In genomic region chr11:59525237-59525636, GRCm38 (mm10) we compare ENCODE assay signal across 1 mouse cellular context.
TF ChIP-seq lines count a peak whose summit lies in the region.

No protein-coding gene starts in this region.

TF ChIP-seq in MEL, 35 proteins besides CTCF, POLR2A, EP300 and RAD21 (continued from another document):
- TF ChIP-seq USF1 (IDR thresholded peaks at IDR 0.05; ENCODE audit: low read depth, low read length), result no peak
TF ChIP-seq in MEL: peak in this region for 14.
